Mouse (Mus musculus): Measurements from ENCODE around the gene Cbx7. TPM values are rescaled to one million over a fixed set of nuclear protein-coding genes. Genes with fewer than 3 reads are reported as not detected.

The Cbx7 gene
- 4.5 and 4.7 TPM in 2 replicates for polyA plus RNA-seq (2015; fragmentation: Nextera tagmentation; extraction: Ambion mirVana)

- Histone ChIP-seq H3K4me1 (replicated peaks) (no peaks in the 10 kb centered on the region), H3K4me2 (no peak within 1 kb of the TSS), H3K36me3 (no peaks in the 10 kb centered on the region), H3K4me3 (no peak within 1 kb of the TSS), H3K9me3 (no peaks in the 10 kb centered on the region), H3K9ac (no peak within 1 kb of the TSS), H3K27ac (replicated peaks) (no peak within 1 kb of the TSS), H3K27me3 (no peaks in the 10 kb centered on the region)
- WGBS: 94% methylated on average over 11 of the region's 11 CpGs
- ATAC-seq (ENCODE audit: low FRiP score, low read depth): no peak
Observed at GRCm38 (mm10) chr15:79970940-79971339, at the start of gene Cbx7. Cbx7 (minus strand) TSS chr15:79971119.

- no peak overlapping the region for H3K27ac ChIP-seq (replicated peaks)
- WGBS: 68% methylated on average over 4 of the region's 4 CpGs
- no peak for ATAC-seq (ENCODE audit: low FRiP score, low read depth)
Observed at GRCm38 (mm10) chr15:80020516-80020915, 49.6 kb upstream of the Cbx7 start.

DNA sequence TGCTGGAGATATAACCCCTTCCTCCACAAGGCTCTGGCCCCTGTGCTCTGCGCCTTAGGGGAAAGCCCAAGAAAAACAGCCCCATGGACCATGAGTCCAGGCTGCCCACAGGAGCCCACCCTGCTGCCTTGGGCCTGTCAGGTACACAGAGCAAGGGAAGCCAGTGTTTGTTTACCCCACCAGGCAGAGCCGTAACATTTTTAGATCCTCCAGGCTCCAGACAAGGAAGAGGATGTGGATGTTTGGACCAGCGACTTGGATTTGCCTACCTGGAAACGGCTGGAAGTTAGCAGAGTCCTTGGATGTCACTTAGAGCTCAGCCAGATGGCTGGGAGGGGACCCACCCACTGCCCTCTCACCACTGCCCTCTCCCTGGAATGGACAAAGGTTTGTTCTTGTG lies 48.7 kb upstream of the Cbx7 start:
- 68% methylated on average over 4 of the region's 4 CpGs for WGBS
- H3K9me3 ChIP-seq: no peaks in the 10 kb centered on the region
- H3K36me3 ChIP-seq: no peaks in the 10 kb centered on the region
- ATAC-seq (ENCODE audit: low FRiP score, low read depth): no peak
- no peak overlapping the region for H3K4me3 ChIP-seq
- no peak overlapping the region for H3K27ac ChIP-seq (replicated peaks)
- H3K4me1 ChIP-seq (replicated peaks): peaks cover 16% of the 10 kb centered on the region
- no peak overlapping the region for H3K9ac ChIP-seq
- H3K4me2 ChIP-seq: no peak overlapping the region
- peaks cover 20% of the 10 kb centered on the region for H3K27me3 ChIP-seq

More at GRCm38 (mm10) chr15:80020516-80020915, 49.6 kb upstream of the Cbx7 start:
- H3K4me3 ChIP-seq: no peak overlapping the region
- no peak overlapping the region for H3K4me2 ChIP-seq
- no peaks in the 10 kb centered on the region for H3K36me3 ChIP-seq
- H3K9ac ChIP-seq: no peak overlapping the region
- peaks cover 12% of the 10 kb centered on the region for H3K27me3 ChIP-seq
- no peaks in the 10 kb centered on the region for H3K9me3 ChIP-seq
- peaks cover 15% of the 10 kb centered on the region for H3K4me1 ChIP-seq (replicated peaks)

DNA sequence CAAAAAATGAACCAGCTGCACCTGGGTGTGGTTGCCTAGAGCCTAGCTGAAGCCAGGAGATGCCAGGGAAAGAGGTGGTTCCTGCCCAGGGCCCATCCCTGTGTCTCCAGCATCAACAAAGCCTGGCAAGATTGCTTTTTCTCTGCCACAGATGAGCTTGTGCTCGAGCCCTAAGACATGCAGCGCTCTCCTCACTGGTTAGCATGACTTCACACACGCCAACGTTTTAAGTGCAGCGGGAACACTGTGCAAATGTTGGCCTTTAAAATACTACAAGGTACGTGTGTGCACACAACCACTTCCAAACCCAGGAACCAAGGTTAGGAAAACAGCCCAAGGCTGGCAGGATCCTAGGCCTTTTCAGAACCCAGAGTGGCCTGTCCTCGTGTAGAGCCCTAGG lies 48.3 kb upstream of the Cbx7 start:
- Histone ChIP-seq H3K4me1 (replicated peaks) (peaks cover 16% of the 10 kb centered on the region), H3K4me2 (no peak overlapping the region), H3K9ac (no peak overlapping the region), H3K27me3 (peaks cover 20% of the 10 kb centered on the region), H3K36me3 (no peaks in the 10 kb centered on the region), H3K27ac (replicated peaks) (peak overlapping the region; percentile 22; the same call in 1 of the 2 replicates), H3K4me3 (no peak overlapping the region), H3K9me3 (no peaks in the 10 kb centered on the region)
- no peak for ATAC-seq (ENCODE audit: low FRiP score, low read depth)
- WGBS: 79% methylated on average over 7 of the region's 7 CpGs

DNA sequence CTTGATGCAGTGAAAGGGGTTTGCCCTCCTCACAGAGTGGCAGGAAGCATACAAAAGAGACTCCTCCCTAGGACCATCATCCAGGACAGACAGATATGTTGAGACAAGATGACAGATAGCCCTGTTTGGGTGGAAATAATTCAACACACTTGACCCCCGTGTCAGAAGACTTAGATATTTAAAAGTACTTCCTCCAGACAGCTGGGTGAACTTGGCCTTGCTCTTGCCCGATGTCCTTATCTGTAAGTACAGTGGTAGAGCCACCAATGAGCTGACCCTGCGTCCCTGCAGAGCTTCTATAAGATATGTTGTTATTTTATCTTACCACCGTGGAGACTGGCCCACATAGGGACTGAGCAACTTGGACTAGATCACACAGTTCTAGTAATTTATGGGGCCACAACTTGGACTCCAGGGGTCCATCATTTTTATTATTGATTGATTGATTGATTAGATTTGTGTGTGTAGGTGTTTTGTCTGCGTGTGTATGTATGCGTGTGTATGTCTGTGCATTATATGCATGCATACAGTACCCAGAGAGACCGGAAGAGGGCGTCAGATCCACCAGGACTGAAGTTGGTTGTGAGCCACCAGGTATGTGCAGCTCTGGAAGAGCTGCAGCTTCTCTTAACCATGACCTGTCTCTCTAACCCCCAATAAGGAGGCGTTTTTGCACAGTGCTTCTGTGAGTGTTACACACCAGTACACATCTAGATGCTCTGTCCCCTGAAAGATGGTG lies 45.8 kb upstream of the Cbx7 start:
- 90% methylated on average over 9 of the region's 9 CpGs for WGBS
- Histone ChIP-seq H3K4me3 (no peak overlapping the region), H3K9ac (no peak overlapping the region), H3K9me3 (no peaks in the 10 kb centered on the region), H3K36me3 (no peaks in the 10 kb centered on the region), H3K4me2 (no peak overlapping the region), H3K27me3 (peaks cover 24% of the 10 kb centered on the region), H3K27ac (replicated peaks) (no peak overlapping the region), H3K4me1 (replicated peaks) (peaks cover 37% of the 10 kb centered on the region)
- ATAC-seq (ENCODE audit: low FRiP score, low read depth): no peak

DNA sequence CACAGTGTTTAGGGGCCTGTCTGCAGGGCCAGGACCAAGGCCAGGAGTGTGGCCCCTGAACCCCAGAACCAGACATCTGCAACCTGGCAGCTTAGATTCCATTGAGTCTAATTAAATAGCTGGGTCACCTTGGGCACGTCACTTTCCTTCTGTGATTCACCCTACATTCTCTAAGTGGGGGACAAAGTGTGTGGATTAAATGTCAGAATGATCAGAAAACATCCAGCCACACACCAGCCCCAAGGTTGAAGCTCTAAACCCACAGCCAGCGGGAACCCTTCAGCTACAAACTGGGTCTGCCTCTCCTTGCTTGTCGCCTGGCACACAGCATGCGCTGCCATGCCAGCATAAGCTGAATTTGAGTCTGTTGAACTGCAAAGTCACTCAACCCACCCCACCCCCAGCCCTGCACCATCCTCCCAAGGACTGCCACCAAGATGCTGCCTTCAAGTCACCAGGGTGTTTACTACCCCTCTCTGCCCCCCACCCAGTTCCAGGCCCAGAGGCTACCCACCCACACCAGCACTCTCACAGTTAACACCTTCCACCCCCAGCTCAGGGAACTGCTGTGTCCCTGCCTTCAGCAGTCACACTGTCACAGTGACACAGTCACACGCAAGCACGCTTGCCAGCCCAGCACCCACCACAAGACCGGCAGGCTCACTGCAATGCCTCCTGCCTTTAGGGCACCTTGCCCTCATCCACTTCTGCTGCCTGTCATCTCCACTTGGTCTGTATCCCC lies 44.5 kb upstream of the Cbx7 start:
- peaks cover 24% of the 10 kb centered on the region for H3K27me3 ChIP-seq
- WGBS: 64% methylated on average over 7 of the region's 7 CpGs
- H3K4me3 ChIP-seq: peak overlapping the region; percentile 62
- ATAC-seq (ENCODE audit: low FRiP score, low read depth): no peak
- H3K9ac ChIP-seq: peak overlapping the region; percentile 77
- no peaks in the 10 kb centered on the region for H3K36me3 ChIP-seq
- no peaks in the 10 kb centered on the region for H3K9me3 ChIP-seq
- peaks cover 37% of the 10 kb centered on the region for H3K4me1 ChIP-seq (replicated peaks)
- peak overlapping the region; percentile 95 for H3K4me2 ChIP-seq
- H3K27ac ChIP-seq (replicated peaks): peak overlapping the region; percentile 80; the same call in 1 of the 2 replicates

GRCm38 (mm10) chr15:80014321-80015210 lies 43.6 kb upstream of the Cbx7 start, which contains the start of gene Pdgfb:
Pdgfb (minus strand) TSS chr15:80014977.
- ATAC-seq (ENCODE audit: low FRiP score, low read depth): no peak
- Histone ChIP-seq H3K4me2 (peak within 1 kb of the TSS; percentile 95), H3K27me3 (peaks cover 24% of the 10 kb centered on the region), H3K4me1 (replicated peaks) (peaks cover 37% of the 10 kb centered on the region), H3K27ac (replicated peaks) (peak within 1 kb of the TSS; percentile 80), H3K9ac (peak within 1 kb of the TSS; percentile 77), H3K4me3 (peak within 1 kb of the TSS; percentile 62), H3K36me3 (no peaks in the 10 kb centered on the region), H3K9me3 (no peaks in the 10 kb centered on the region)
- 1% methylated on average over 59 of the region's 60 CpGs for whole genome bisulfite sequencing

DNA sequence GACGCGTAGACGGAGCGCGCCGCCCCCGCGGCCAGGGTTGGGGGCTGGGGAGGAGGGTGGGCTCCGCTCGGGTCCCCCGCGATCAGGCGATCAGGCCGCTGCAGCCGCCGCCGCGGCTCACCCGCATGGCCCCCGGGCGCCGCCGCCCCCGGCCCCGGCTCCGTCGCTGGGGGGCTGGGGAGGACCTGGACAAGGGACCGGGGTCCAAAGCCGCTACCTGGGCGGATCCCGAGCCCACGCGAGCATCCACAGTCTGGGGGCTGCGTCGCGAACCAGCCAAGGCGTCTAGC lies 43.1 kb upstream of the Cbx7 start:
- peak overlapping the region; percentile 80 for H3K27ac ChIP-seq (replicated peaks)
- peaks cover 37% of the 10 kb centered on the region for H3K4me1 ChIP-seq (replicated peaks)
- H3K9ac ChIP-seq: peak overlapping the region; percentile 77
- H3K9me3 ChIP-seq: no peaks in the 10 kb centered on the region
- H3K27me3 ChIP-seq: peaks cover 24% of the 10 kb centered on the region
- H3K4me3 ChIP-seq: peak overlapping the region; percentile 62
- H3K4me2 ChIP-seq: peak overlapping the region; percentile 95
- no peak for ATAC-seq (ENCODE audit: low FRiP score, low read depth)
- no peaks in the 10 kb centered on the region for H3K36me3 ChIP-seq
- 0% methylated on average over 24 of the region's 37 CpGs for WGBS

GRCm38 (mm10) chr15:80013256-80014030 lies 42.5 kb upstream of the Cbx7 start:
- ATAC-seq (ENCODE audit: low FRiP score, low read depth): peak; percentile 4; the same call in 1 of the 2 replicates
- peaks cover 24% of the 10 kb centered on the region for H3K27me3 ChIP-seq

DNA sequence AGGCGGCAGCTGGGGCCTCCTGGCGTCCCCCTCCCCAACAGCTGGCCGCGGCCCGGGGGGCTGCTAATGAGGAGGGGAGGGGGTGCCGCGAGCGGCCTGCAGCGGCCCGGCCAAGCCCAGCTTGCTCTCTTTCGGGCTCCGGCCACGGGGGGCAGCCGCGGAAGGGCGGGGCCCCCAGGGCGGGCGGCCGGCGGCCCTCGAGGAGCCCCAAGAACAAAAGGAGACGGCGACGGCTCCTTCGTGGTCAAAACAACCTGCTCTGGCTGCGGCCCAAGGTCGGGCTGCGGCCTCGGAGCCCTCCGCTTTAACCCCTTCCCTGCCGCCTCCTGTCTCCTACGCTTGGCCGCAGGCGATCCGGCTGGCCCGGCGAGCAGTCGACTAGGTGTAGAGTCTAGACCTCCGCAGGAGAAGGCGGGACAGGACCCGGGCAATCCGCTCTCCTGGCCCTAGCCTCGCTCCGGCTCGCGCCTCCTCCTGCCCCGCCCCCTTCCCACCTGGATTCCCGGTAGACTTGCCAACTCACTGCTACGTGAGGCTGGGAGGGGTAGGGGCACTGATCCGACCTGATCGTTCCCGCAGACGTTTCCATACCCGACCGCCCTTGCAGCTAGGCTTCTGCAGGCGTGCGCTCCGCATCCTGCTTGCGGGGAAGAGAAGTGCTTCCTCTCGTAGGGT lies 41.7 kb upstream of the Cbx7 start:
- H3K9me3 ChIP-seq: no peaks in the 10 kb centered on the region
- H3K4me3 ChIP-seq: peak overlapping the region; percentile 62

More at GRCm38 (mm10) chr15:80013256-80014030, 42.5 kb upstream of the Cbx7 start:
- H3K4me1 ChIP-seq (replicated peaks): peaks cover 37% of the 10 kb centered on the region
- peak overlapping the region; percentile 77 for H3K9ac ChIP-seq
- H3K4me2 ChIP-seq: peak overlapping the region; percentile 95
- H3K9me3 ChIP-seq: no peaks in the 10 kb centered on the region
- H3K4me3 ChIP-seq: peak overlapping the region; percentile 62
- peak overlapping the region; percentile 80 for H3K27ac ChIP-seq (replicated peaks)
- WGBS: under 1% methylated on average over 35 of the region's 36 CpGs
- H3K36me3 ChIP-seq: no peaks in the 10 kb centered on the region

More for the DNA sequence above, 41.7 kb upstream of the Cbx7 start:
- Histone ChIP-seq H3K9ac (peak overlapping the region; percentile 77), H3K4me2 (peak overlapping the region; percentile 95), H3K27me3 (peaks cover 24% of the 10 kb centered on the region), H3K4me1 (replicated peaks) (peaks cover 37% of the 10 kb centered on the region), H3K27ac (replicated peaks) (peak overlapping the region; percentile 80), H3K36me3 (no peaks in the 10 kb centered on the region)
- WGBS: under 1% methylated on average over 38 of the region's 60 CpGs
- ATAC-seq (ENCODE audit: low FRiP score, low read depth): peak; percentile 79

Data from hindbrain, embryonic 15.5 days (tissue).